Mouse (Mus musculus): ENCODE measurements at regions not wholly inside any gene's neighbourhood (a gene's known extent, or its start where the extent isn't known, plus 50 kb on each side); places are given as distances from the start of the nearest gene placed in this dataset.

- H3K36me3 ChIP-seq (ENCODE audit: control insufficient read depth in 1 of 2, insufficient read depth in 2 of 2, low read length in 2 of 2), result no peaks in the 10 kb centered on the region
- H3K27me3 ChIP-seq (ENCODE audit: control insufficient read depth in 1 of 2, insufficient read depth in 2 of 2, low read length in 2 of 2), result no peaks in the 10 kb centered on the region
- no peak for TF ChIP-seq ZC3H11A (IDR thresholded peaks at IDR 0.05; ENCODE audit: low read depth, low read length)
- TF ChIP-seq GABPA (IDR thresholded peaks at IDR 0.05; ENCODE audit: low read depth, low read length), result no peak
- TF ChIP-seq MXI1 (IDR thresholded peaks at IDR 0.05; ENCODE audit: low read depth, low read length), result no peak
- TF ChIP-seq MEF2A (IDR thresholded peaks at IDR 0.05; ENCODE audit: extremely low read depth, insufficient replicate concordance, low read depth, low read length, poor library complexity, severe bottlenecking), result no peak
- no peak for TF ChIP-seq EP300 (IDR thresholded peaks at IDR 0.05; ENCODE audit: low read depth in 1 of 2, low read length in 2 of 2)
- H3K4me1 ChIP-seq (ENCODE audit: control insufficient read depth in 1 of 2, insufficient read depth in 2 of 2, low read length in 2 of 2), result no peaks in the 10 kb centered on the region
- DNase-seq (ENCODE audit: low read depth, low spot score), result no peak
- H3K9me3 ChIP-seq (replicated peaks; ENCODE audit: insufficient read depth, low read length), result no peaks in the 10 kb centered on the region
- no peak overlapping the region for H3K9ac ChIP-seq (ENCODE audit: control insufficient read depth, low read depth, low read length, poor library complexity, severe bottlenecking)
- H3K27ac ChIP-seq (ENCODE audit: control insufficient read depth, low read depth, low read length), result no peak overlapping the region
- no peak overlapping the region for H3K4me3 ChIP-seq (ENCODE audit: control insufficient read depth in 1 of 2, insufficient read depth in 1 of 2, low read depth in 2 of 2, low read length in 2 of 2)
- H3K79me2 ChIP-seq (ENCODE audit: control insufficient read depth, insufficient read depth, low read length, poor library complexity), result no peaks in the 10 kb centered on the region
Measured at GRCm38 (mm10) chr14:86151276-86151675, 989.8 kb downstream of the Diaph3 start.

GRCm38 (mm10) chr14:86150329-86150866, 990.6 kb downstream of the Diaph3 start:
- Histone ChIP-seq H3K9ac (ENCODE audit: control insufficient read depth, low read depth, low read length, poor library complexity, severe bottlenecking) (no peak overlapping the region), H3K9me3 (replicated peaks; ENCODE audit: insufficient read depth, low read length) (no peaks in the 10 kb centered on the region), H3K4me3 (ENCODE audit: control insufficient read depth in 1 of 2, insufficient read depth in 1 of 2, low read depth in 2 of 2, low read length in 2 of 2) (no peak overlapping the region), H3K4me1 (ENCODE audit: control insufficient read depth in 1 of 2, insufficient read depth in 2 of 2, low read length in 2 of 2) (no peaks in the 10 kb centered on the region), H3K36me3 (ENCODE audit: control insufficient read depth in 1 of 2, insufficient read depth in 2 of 2, low read length in 2 of 2) (no peaks in the 10 kb centered on the region), H3K27me3 (ENCODE audit: control insufficient read depth in 1 of 2, insufficient read depth in 2 of 2, low read length in 2 of 2) (no peaks in the 10 kb centered on the region), H3K27ac (ENCODE audit: control insufficient read depth, low read depth, low read length) (no peak overlapping the region), H3K79me2 (ENCODE audit: control insufficient read depth, insufficient read depth, low read length, poor library complexity) (no peaks in the 10 kb centered on the region)
- no peak for DNase-seq (ENCODE audit: low read depth, low spot score)
- TF ChIP-seq POLR2AphosphoS2 (IDR thresholded peaks at IDR 0.05; ENCODE audit: low read length) (no peak), ELF1 (IDR thresholded peaks at IDR 0.05; ENCODE audit: low read depth, low read length) (no peak), JUND (IDR thresholded peaks at IDR 0.05; ENCODE audit: low read depth, low read length) (no peak), NRF1 (IDR thresholded peaks at IDR 0.05; ENCODE audit: insufficient read depth, low read depth, low read length, poor library complexity, severe bottlenecking) (no peak), ZKSCAN1 (IDR thresholded peaks at IDR 0.05; ENCODE audit: low read depth, low read length) (no peak), MEF2A (IDR thresholded peaks at IDR 0.05; ENCODE audit: extremely low read depth, insufficient replicate concordance, low read depth, low read length, poor library complexity, severe bottlenecking) (no peak), CHD2 (IDR thresholded peaks at IDR 0.05; ENCODE audit: low read length) (no peak), TBP (IDR thresholded peaks at IDR 0.05; ENCODE audit: low read depth, low read length) (no peak), SIN3A (IDR thresholded peaks at IDR 0.05; ENCODE audit: low read length) (no peak), SMC3 (IDR thresholded peaks at IDR 0.05; ENCODE audit: low read depth, low read length) (no peak), ZNF384 (IDR thresholded peaks at IDR 0.05; ENCODE audit: low read depth, low read length) (no peak), ETS1 (IDR thresholded peaks at IDR 0.05; ENCODE audit: low read depth, low read length) (no peak), POLR2A (IDR thresholded peaks at IDR 0.05; ENCODE audit: control insufficient read depth in 1 of 2, insufficient read depth in 1 of 2, low read depth in 1 of 2, low read length in 2 of 2, poor library complexity in 1 of 2) (no peak), USF2 (IDR thresholded peaks at IDR 0.05; ENCODE audit: borderline replicate concordance in 1 of 2, insufficient read depth in 1 of 2, low read depth in 1 of 2, low read length in 2 of 2) (no peak), ZC3H11A (IDR thresholded peaks at IDR 0.05; ENCODE audit: low read depth, low read length) (no peak), MXI1 (IDR thresholded peaks at IDR 0.05; ENCODE audit: low read depth, low read length) (no peak), GATA1 (IDR thresholded peaks at IDR 0.05; ENCODE audit: low read depth, low read length) (no peak), HCFC1 (IDR thresholded peaks at IDR 0.05; ENCODE audit: low read depth, low read length) (no peak), ZMIZ1 (IDR thresholded peaks at IDR 0.05; ENCODE audit: low read depth, low read length) (no peak), KAT2A (conservative IDR thresholded peaks at IDR 0.05; ENCODE audit: low read depth, low read length) (no peak)

Data from MEL (cell line).